Mouse (Mus musculus) kidney, adult 2 months (tissue): ENCODE measurements at regions not wholly inside any gene's neighbourhood (a gene's known extent, or its start where the extent isn't known, plus 50 kb on each side); places are given as distances from the start of the nearest gene placed in this dataset.

ENCODE experiments used
- DNase-seq: peaks from one replicate; pipeline ENCODE4 v3.0.0; 2021
- H3K27ac ChIP-seq: fragments of 200-500 bp; 2 replicates; pipeline ENCODE4 v1.5.1; 2012; ENCODE audit warnings: low read depth, low read length, control low read depth, inconsistent platforms; ENCODE audit not compliant: insufficient read depth
- H3K27me3 ChIP-seq: fragments of 200-500 bp; replicated peaks from 2 replicates; pipeline ENCODE4 v1.6.1; 2012; ENCODE audit warnings: mild to moderate bottlenecking, moderate library complexity, low read length, inconsistent platforms; ENCODE audit not compliant: control insufficient read depth, insufficient read depth
- H3K36me3 ChIP-seq: fragments of 200-500 bp; 2 replicates; pipeline ENCODE4 v1.6.1; 2012; ENCODE audit warnings: mild to moderate bottlenecking, moderate library complexity, low read length, inconsistent platforms; ENCODE audit not compliant: control insufficient read depth, insufficient read depth
- H3K4me1 ChIP-seq: fragments of 200-500 bp; 2 replicates; pipeline ENCODE4 v1.6.1; 2011; ENCODE audit warnings: low read length; ENCODE audit not compliant: control insufficient read depth, insufficient read depth
- H3K4me3 ChIP-seq: fragments of 200-500 bp; 2 replicates; pipeline ENCODE4 v1.5.1; 2011; ENCODE audit warnings: mild to moderate bottlenecking, low read depth, low read length, control low read depth; ENCODE audit not compliant: insufficient read depth
- CTCF ChIP-seq: fragments of 200-500 bp; conservative IDR thresholded peaks from 2 replicates; pipeline ENCODE4 v1.5.1; 2011; ENCODE audit warnings: low read depth, mild to moderate bottlenecking, control low read depth, low read length, moderate library complexity, mixed read lengths; ENCODE audit not compliant: insufficient read depth, insufficient read length
- POLR2A ChIP-seq: fragments of 200-500 bp; IDR thresholded peaks from one replicate; pipeline ENCODE4 v1.6.1; 2011; ENCODE audit warnings: low read depth, low read length, control low read depth
- WGBS: fragments of 180-500 bp; shearing (Covaris S2); methylation state at CpG from one replicate; pipeline ENCODE4 v1.1.7; 2018; 5-methylcytosine and 5-hydroxymethylcytosine counted together

- Histone ChIP-seq H3K4me1 (no peaks in the 10 kb centered on the region), H3K27me3 (no peaks in the 10 kb centered on the region), H3K27ac (no peak overlapping the region), H3K4me3 (no peak overlapping the region), H3K36me3 (no peaks in the 10 kb centered on the region)
- DNase-seq: no peak
- TF ChIP-seq POLR2A (no peak), CTCF (no peak)
- WGBS: 78% methylated on average over 7 of the region's 7 CpGs
Observed at GRCm38 (mm10) chr12:106632566-106632965, 622.5 kb downstream of the Vrk1 start.

- H3K27me3 ChIP-seq: no peaks in the 10 kb centered on the region
Observed at GRCm38 (mm10) chr12:106633096-106633495, 623.1 kb downstream of the Vrk1 start.

GRCm38 (mm10) chr12:106658317-106658716 lies 648.3 kb downstream of the Vrk1 start:
- no peak overlapping the region for H3K4me3 ChIP-seq
- TF ChIP-seq CTCF: no peak
- no peak for TF ChIP-seq POLR2A
- H3K36me3 ChIP-seq: no peaks in the 10 kb centered on the region
- no peak overlapping the region for H3K27ac ChIP-seq
- no peaks in the 10 kb centered on the region for H3K4me1 ChIP-seq
- 15% methylated on average over 8 of the region's 8 CpGs for WGBS
- H3K27me3 ChIP-seq: no peaks in the 10 kb centered on the region
- DNase-seq: no peak

More at GRCm38 (mm10) chr12:106633096-106633495, 623.1 kb downstream of the Vrk1 start:
- H3K36me3 ChIP-seq: no peaks in the 10 kb centered on the region
- TF ChIP-seq POLR2A (no peak), CTCF (no peak)
- 10% methylated on average over 8 of the region's 8 CpGs for WGBS
- H3K4me3 ChIP-seq: no peak overlapping the region
- H3K27ac ChIP-seq: no peak overlapping the region
- no peak for DNase-seq
- no peaks in the 10 kb centered on the region for H3K4me1 ChIP-seq

- Histone ChIP-seq H3K4me1 (no peaks in the 10 kb centered on the region), H3K4me3 (no peak overlapping the region), H3K36me3 (no peaks in the 10 kb centered on the region), H3K27me3 (no peaks in the 10 kb centered on the region), H3K27ac (no peak overlapping the region)
- DNase-seq: no peak
- no peak for TF ChIP-seq CTCF
- 16% methylated on average over 13 of the region's 13 CpGs for WGBS
Observed at GRCm38 (mm10) chr12:106673232-106673766, 663.3 kb downstream of the Vrk1 start.

GRCm38 (mm10) chr12:106674741-106675140 lies 664.7 kb downstream of the Vrk1 start:
- Histone ChIP-seq H3K27me3 (no peaks in the 10 kb centered on the region), H3K27ac (no peak overlapping the region), H3K36me3 (no peaks in the 10 kb centered on the region), H3K4me1 (no peaks in the 10 kb centered on the region), H3K4me3 (no peak overlapping the region)
- DNase-seq: no peak
- TF ChIP-seq POLR2A (no peak), CTCF (no peak)
- WGBS: 96% methylated on average over 1 of the region's 1 CpGs

- TF ChIP-seq CTCF: no peak
- no peak for TF ChIP-seq POLR2A
- Histone ChIP-seq H3K4me3 (no peak overlapping the region), H3K27me3 (no peaks in the 10 kb centered on the region), H3K4me1 (no peaks in the 10 kb centered on the region), H3K27ac (no peak overlapping the region), H3K36me3 (no peaks in the 10 kb centered on the region)
- 95% methylated on average over 3 of the region's 3 CpGs for WGBS
- DNase-seq: no peak
Observed at GRCm38 (mm10) chr12:106676136-106676535, 666.1 kb downstream of the Vrk1 start.

- Histone ChIP-seq H3K36me3 (no peaks in the 10 kb centered on the region), H3K27me3 (no peaks in the 10 kb centered on the region), H3K4me1 (no peaks in the 10 kb centered on the region), H3K27ac (no peak overlapping the region), H3K4me3 (no peak overlapping the region)
- no peak for DNase-seq
- WGBS: 40% methylated on average over 7 of the region's 7 CpGs
- TF ChIP-seq CTCF (no peak), POLR2A (no peak)
Observed at GRCm38 (mm10) chr12:106676566-106676965, 666.5 kb downstream of the Vrk1 start.
